Mouse (Mus musculus) olfactory bulb, adult 2 months (tissue): ENCODE results near the gene Limch1. TPM values are rescaled to one million over a fixed set of nuclear protein-coding genes. Genes with fewer than 3 reads are reported as not detected.

Experiments
- H3K27ac ChIP-seq: fragments of 200-500 bp; 2 replicates; pipeline ENCODE4 v1.5.1; 2012; ENCODE audit warnings: low read depth, low read length; ENCODE audit not compliant: insufficient read depth
- H3K4me1 ChIP-seq: fragments of 200-500 bp; 2 replicates; pipeline ENCODE4 v1.6.1; 2012; ENCODE audit warnings: low read length; ENCODE audit not compliant: control insufficient read depth, insufficient read depth
- H3K4me3 ChIP-seq: fragments of 200-500 bp; 2 replicates; pipeline ENCODE4 v1.5.1; 2012; ENCODE audit warnings: mild to moderate bottlenecking, low read depth, low read length, moderate library complexity; ENCODE audit not compliant: insufficient read depth
- CTCF ChIP-seq: fragments of 200-500 bp; IDR thresholded peaks from 2 replicates; pipeline ENCODE4 v1.5.1; 2012; ENCODE audit warnings: low read depth, mild to moderate bottlenecking, low read length, moderate library complexity; ENCODE audit not compliant: insufficient read depth
- POLR2A ChIP-seq: fragments of 200-500 bp; IDR thresholded peaks from 2 replicates; pipeline ENCODE4 v1.6.1; 2012; ENCODE audit warnings: mild to moderate bottlenecking, low read depth, low read length, moderate library complexity; ENCODE audit not compliant: insufficient read depth
- WGBS: fragments of 180-500 bp; shearing (Covaris S2); methylation state at CpG from one replicate; pipeline ENCODE4 v1.1.7; 2018; 5-methylcytosine and 5-hydroxymethylcytosine counted together
- polyA plus RNA-seq: library from polyadenylated mRNA; stranded (reverse); fragments of >200 nt; gene quantifications from 2 replicates; pipeline ENCODE4 v1.2.4, GENCODE M21; 2012; ENCODE audit warnings: low replicate concordance; ENCODE audit not compliant: missing spikeins, insufficient read depth, insufficient read length

The Limch1 gene
- polyA plus RNA-seq, 1 experiment = not detected

DNA sequence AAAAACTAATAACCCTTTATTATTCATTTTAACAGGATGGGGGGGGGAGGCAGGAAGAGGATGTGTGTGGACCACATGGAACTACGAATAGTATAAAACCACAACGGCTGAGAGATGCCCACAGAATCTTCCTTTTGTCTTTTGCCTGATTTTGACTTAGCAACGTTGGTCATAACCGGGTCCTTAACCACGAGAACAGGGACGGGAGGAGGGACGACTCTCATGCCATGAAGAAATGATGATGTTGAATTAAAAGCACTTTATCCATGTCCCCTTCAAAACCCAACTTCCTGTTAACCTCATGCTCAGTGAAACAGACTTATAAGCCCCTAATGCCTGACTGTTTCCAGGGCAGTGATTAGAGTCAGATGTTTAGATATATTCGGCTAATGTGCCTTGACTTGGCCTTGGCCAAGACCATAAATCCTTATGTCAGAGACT is 41.0 kb downstream of the Limch1 start:
- TF ChIP-seq CTCF (no peak), POLR2A (no peak)
- 89% methylated on average over 8 of the region's 8 CpGs for WGBS
- Histone ChIP-seq H3K4me1 (no peaks in the 10 kb centered on the region; the same call in 1 of the 2 replicates), H3K27ac (no peak overlapping the region), H3K4me3 (no peak overlapping the region)

DNA sequence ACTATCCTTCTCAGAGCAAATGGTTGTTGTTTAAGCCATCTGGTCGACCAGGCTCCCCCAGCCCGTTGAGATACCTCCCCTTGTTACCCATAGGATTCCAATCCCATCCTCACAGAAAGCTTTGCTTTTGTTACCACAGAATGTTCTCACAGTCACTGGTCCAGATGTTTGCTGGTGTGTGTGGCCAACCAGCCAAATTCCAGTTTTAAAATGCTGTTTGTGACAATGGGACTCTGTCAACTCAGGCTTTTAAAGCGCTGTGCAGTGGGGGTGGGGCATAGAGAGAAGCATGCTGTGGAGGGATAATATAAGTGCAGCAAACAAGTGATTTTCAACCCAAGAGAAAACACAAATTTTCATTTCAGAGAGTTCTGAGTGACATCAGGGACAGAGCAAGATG is 43.4 kb downstream of the Limch1 start:
- WGBS = 70% methylated on average over 3 of the region's 3 CpGs
- Histone ChIP-seq H3K4me1 (no peaks in the 10 kb centered on the region; the same call in 1 of the 2 replicates), H3K4me3 (no peak overlapping the region), H3K27ac (no peak overlapping the region)
- TF ChIP-seq CTCF (no peak), POLR2A (no peak)

DNA sequence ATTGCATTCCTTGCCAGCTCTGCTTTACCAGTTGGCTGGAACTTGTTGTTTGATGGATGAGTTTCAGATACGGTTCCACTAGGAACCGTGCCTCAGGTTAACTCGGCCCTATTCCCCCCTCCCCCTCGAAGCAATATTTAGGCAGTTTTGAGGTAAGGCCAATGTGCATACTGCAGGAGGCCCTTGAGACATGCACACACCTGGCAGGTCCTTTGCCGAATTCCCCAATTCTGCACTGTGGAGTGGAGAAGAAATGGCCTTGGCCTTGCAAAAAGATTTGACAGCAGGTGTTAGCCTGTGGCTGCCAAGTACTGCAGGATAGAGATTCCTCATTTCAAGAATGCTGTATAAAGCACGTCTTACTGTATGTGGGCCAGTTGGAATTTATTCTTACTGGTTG is 45.5 kb downstream of the Limch1 start:
- TF ChIP-seq POLR2A = no peak
- no peak for TF ChIP-seq CTCF
- no peak overlapping the region for H3K4me3 ChIP-seq
- 77% methylated on average over 6 of the region's 6 CpGs for WGBS

DNA sequence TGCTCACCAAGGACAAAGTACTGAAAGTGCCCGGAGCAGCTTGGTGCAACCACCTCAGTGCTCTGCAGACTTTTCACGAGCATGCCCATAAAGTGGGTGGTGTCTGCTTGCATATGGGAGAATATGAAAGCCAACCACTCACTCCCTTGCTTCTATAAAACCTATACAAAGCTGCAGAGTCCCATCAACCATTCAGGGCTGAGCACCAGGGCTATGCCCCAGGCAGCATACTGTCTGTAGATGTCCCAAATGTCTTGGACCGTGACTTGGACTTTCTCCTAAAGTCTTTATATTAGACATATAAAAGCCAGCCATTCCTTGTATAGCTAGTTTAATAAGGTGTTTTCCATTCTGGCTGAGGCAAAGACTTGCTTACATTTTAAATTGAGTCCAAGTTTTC is 47.6 kb downstream of the Limch1 start:
- WGBS = 90% methylated on average over 3 of the region's 3 CpGs
- no peak overlapping the region for H3K4me3 ChIP-seq
- H3K4me1 ChIP-seq = peaks cover 3% of the 10 kb centered on the region; the same call in 1 of the 2 replicates
- TF ChIP-seq POLR2A = no peak
- TF ChIP-seq CTCF = no peak
- H3K27ac ChIP-seq = no peak overlapping the region

More for the DNA sequence above, 45.5 kb downstream of the Limch1 start:
- H3K27ac ChIP-seq = no peak overlapping the region
- H3K4me1 ChIP-seq = no peaks in the 10 kb centered on the region; the same call in 1 of the 2 replicates

DNA sequence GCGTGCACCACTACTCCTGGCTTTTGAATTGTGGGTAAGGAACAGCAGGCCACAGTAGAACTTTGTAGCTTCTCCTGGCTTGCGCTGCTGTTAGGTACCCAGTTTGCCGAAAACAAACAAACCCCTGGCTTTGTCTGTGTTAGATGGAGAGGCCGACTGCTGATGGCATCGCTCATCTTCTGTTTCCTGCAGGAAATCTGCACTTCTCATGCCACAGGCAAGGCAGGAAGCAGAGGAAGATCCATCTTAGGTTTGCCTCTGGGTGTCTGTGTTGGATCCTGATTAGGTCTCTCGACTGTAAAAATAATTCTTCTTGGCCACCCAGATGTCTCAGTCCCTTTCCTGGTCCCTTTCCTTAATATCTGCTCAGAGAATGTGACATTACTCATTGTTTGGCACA is 51.7 kb downstream of the Limch1 start:
- Histone ChIP-seq H3K4me3 (no peak overlapping the region), H3K27ac (no peak overlapping the region), H3K4me1 (peaks cover 16% of the 10 kb centered on the region)
- TF ChIP-seq POLR2A = no peak
- no peak for TF ChIP-seq CTCF
- 75% methylated on average over 6 of the region's 6 CpGs for WGBS

DNA sequence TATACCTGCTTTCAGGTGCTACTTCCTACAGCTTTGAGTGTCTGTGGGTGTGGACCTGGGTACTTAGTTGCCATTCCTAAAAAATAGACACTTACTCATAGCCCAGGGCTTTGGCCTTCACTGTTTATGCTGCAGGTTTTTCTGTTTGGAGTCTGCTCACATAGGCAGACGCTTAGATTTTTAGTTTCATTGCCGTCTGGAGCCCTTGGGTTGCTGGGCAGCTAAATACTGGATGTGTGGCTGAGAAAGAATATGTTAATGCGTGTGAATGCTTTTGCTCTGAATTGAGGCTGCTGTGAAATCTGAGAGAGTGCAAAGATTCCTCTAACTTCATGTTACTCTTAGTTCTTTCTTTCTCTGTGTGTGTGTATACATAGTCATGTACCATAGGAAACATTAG is 52.5 kb downstream of the Limch1 start:
- TF ChIP-seq CTCF = no peak
- TF ChIP-seq POLR2A = no peak
- Histone ChIP-seq H3K4me1 (peaks cover 19% of the 10 kb centered on the region), H3K4me3 (no peak overlapping the region), H3K27ac (no peak overlapping the region)
- 34% methylated on average over 3 of the region's 3 CpGs for WGBS

DNA sequence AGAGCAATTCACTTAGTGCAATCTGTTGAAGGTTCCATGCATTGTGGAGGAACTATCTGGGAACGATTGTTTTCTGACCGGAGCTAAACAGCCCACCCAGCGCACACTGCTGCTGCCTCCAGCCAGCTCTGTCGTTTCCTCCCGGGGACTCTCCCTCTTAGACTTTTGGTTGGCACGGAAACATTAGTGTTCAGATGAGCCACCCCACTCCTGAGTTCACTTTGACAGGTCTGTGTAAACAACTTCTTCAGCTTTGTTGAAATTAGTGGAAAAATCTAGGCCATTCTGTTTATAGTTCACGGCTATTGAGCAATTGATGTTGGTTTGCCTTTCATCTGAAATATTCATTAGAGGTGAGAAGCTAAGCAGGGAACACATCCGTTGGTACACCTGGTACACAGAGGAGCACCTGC is 53.0 kb downstream of the Limch1 start:
- H3K27ac ChIP-seq = no peak overlapping the region
- TF ChIP-seq CTCF (no peak), POLR2A (no peak)
- WGBS = 21% methylated on average over 8 of the region's 8 CpGs
- H3K4me3 ChIP-seq = no peak overlapping the region
- peaks cover 19% of the 10 kb centered on the region for H3K4me1 ChIP-seq

DNA sequence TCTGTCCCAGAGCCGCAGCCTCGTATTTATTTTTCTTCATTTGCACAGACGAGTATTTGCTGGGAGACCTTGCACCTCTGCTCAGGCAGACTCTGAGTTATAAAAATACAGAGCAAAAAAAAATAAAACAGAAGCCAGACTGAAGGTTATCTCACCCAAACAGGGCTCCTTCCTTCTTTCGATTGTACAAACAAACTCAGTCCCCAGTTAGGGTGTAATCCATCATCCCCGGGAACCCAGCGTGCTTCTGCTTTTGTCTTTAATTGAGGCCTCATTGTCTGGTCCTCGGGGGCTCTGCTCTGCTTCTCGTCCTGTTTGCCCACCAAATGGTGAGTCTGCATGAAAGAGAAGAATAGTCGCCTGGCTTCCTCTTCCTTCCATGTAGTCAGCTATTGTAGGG is 54.6 kb downstream of the Limch1 start:
- whole genome bisulfite sequencing = 50% methylated on average over 9 of the region's 9 CpGs
- Histone ChIP-seq H3K27ac (no peak overlapping the region), H3K4me3 (no peak overlapping the region), H3K4me1 (peaks cover 21% of the 10 kb centered on the region)
- TF ChIP-seq CTCF (no peak), POLR2A (no peak)

DNA sequence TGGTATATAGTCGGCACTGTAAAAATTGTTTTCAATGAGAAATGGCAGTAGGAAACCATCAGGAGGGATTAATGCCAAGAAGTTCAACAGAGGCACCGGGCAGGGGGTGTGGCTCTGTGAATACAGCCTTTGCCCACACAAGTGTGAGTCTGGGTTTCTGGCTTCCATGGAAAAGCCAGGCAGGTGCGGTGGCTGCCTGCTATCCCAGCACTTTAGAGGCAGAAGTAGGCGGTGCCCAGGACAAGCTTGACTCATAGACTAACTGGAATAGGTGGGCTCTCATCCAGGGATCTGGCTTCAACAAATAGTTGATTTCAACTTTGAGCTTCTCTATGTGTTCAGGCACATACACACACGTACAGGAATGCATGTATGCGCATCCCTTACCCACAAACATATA is 55.4 kb downstream of the Limch1 start:
- no peak overlapping the region for H3K27ac ChIP-seq
- WGBS = 72% methylated on average over 6 of the region's 6 CpGs
- H3K4me3 ChIP-seq = no peak overlapping the region
- TF ChIP-seq CTCF (no peak), POLR2A (no peak)
- peaks cover 21% of the 10 kb centered on the region for H3K4me1 ChIP-seq

DNA sequence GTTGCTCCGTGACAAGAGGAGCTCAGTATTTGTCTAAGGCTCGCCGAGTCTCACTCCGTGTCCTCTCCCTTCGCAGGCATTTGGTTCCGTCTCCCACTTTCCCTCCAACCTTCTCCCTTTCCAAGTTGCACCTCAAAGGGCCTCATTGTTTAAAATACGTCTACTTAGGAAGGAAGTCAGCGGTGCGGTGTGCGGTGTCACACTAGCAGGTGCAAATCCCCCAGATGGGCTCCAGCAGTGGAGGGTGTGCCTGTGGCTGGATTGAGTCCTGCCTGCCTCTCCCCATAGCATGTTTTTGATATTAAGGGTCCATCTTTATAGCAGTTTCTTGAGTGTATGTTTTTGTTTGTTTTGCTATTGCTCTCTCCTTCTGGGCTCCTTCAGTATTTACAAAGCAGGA is 56.6 kb downstream of the Limch1 start:
- Histone ChIP-seq H3K4me3 (no peak overlapping the region), H3K27ac (no peak overlapping the region), H3K4me1 (peaks cover 21% of the 10 kb centered on the region)
- no peak for TF ChIP-seq CTCF
- no peak for TF ChIP-seq POLR2A
- 62% methylated on average over 10 of the region's 10 CpGs for WGBS
